Mouse (Mus musculus) heart, adult 2 months (tissue): ENCODE data around the gene Irak4.

Source experiments
- CTCF ChIP-seq: fragments of 200-600 bp; IDR thresholded peaks from 2 replicates; pipeline ENCODE4 v1.8.1; 2022; ENCODE audit warnings: antibody characterized with exemption, mild to moderate bottlenecking, moderate library complexity
- EP300 ChIP-seq: fragments of 200-500 bp; IDR thresholded peaks from 2 replicates; pipeline ENCODE4 v1.6.1; 2011; ENCODE audit warnings: low read depth, low read length, control low read depth; ENCODE audit not compliant: insufficient read depth
- POLR2A ChIP-seq: fragments of 200-500 bp; IDR thresholded peaks from 2 replicates; pipeline ENCODE4 v1.6.1; 2011; ENCODE audit warnings: mild to moderate bottlenecking, low read depth, low read length, control low read depth; ENCODE audit not compliant: insufficient read depth

DNA sequence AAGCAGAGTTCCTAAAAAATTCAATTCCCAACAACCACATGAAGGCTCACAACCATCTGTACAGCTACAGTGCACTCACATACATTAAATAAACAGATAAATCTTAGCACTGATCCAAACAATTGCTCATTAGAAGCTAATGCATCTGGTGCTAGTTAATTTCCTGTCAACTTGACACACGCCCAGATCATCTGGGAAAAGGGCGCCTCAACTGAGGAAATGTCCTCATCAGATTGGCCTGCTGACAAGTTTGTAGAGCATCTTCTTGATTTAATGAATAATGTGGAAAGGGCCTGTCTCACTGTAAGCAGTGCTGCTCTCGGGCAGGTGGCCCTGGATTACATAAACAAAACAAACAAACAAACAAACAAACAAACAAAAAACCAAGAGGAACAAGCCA is 12.9 kb upstream of the Irak4 start:
- TF ChIP-seq POLR2A (no peak), CTCF (no peak), EP300 (no peak)
